Mouse (Mus musculus): ENCODE measurements at regions not wholly inside any gene's neighbourhood (a gene's known extent, or its start where the extent isn't known, plus 50 kb on each side); places are given as distances from the start of the nearest gene placed in this dataset.

DNA sequence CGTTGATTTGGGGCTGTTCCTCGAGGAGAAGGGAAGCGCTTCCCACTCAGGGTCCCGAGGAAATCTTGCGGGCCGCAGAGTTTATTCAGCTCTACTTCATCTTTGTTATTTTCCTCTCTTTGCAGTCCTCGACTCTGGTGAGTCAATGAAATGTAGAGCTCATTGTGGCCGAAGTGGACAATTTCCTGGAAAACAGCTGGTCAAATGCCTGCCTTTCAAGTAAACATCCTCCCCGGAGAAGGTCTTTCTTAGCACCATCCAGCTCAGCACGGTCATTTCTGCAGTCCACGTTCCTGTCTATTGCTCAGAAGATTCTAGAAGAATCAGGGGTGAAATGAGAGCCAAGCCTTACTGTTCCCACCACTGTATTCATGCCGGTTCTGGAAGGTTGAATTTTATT lies 133.0 kb downstream of the Bcas1 start:
- in situ Hi-C loops (cut with MboI; ENCODE audit: unreplicated experiment in 2 of 2), result no loop called here

- in situ Hi-C loops (cut with MboI; ENCODE audit: unreplicated experiment in 2 of 2), result no loop called here
These were observed 135.6 kb downstream of the Bcas1 start for GRCm38 (mm10) chr2:170291841-170292655.

GRCm38 (mm10) chr2:170289378-170289960 lies 138.2 kb downstream of the Bcas1 start:
- in situ Hi-C loops (cut with MboI; ENCODE audit: unreplicated experiment in 2 of 2), result no loop called here

- in situ Hi-C loops (cut with MboI; ENCODE audit: unreplicated experiment in 2 of 2), result no loop called here
These were observed 138.9 kb downstream of the Bcas1 start for GRCm38 (mm10) chr2:170288787-170289186.

DNA sequence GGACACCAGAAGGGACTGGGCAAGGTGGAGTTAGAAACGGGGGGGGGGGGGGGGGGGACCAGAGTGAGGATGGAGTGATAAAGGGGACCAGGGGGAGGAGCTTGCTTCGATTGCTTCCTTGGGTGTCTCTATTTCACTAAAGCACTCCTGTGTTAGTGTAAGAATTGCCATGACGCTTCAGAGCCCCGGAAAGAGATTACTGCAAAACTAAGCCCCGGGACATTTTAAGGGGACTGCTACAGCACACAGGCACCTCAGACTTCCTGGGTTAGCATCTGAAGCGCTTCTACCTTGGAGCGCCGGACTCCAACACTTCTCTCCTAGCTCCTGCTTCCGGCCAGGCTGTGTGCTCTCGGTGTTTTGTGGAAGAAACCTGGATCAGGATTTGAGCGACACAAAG lies 139.4 kb downstream of the Bcas1 start:
- in situ Hi-C loops (cut with MboI; ENCODE audit: unreplicated experiment in 2 of 2), result no loop called here

- in situ Hi-C loops (cut with MboI; ENCODE audit: unreplicated experiment in 2 of 2), result no loop called here
These were observed 139.5 kb upstream of the Zfp217 start for GRCm38 (mm10) chr2:170287301-170287885.

DNA sequence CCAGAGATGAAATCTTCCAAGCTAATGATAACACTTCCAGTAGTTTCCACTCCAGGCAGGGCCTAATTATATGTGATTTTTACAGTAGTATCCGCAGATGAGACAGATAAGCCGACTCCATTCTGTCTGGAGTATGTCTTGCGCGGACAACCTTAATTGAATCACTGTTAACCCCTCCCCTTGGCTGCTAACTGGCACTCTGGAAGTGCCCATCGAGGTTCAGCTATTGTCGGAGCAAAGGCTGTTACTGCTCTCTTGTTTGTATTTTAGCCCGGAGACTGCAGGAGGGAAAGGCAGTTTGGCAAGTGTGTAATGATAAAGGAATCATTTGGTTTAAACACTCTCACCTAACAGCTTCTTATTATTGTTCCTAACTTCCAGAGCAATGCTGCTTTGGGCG lies 138.9 kb upstream of the Zfp217 start:
- in situ Hi-C loops (cut with MboI; ENCODE audit: unreplicated experiment in 2 of 2), result no loop called here

DNA sequence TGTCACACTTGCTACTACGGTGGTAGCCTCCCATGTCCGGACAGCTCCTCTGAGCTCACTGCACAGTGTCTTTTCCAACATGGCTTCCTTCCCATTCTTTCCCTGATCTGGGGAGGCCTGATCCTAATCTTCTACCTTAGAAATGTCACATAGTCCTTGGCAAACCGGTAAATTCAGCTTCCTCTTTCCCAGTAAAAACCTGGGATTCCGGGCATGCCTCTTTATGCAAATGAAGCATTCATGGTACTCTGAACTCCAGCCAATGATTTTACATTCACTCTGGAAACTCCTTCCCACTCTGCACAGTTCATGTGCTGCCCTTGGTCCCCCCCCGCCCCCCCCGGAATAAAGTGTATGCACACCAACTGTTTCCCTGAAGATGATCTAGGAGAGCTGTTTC lies 134.6 kb upstream of the Zfp217 start:
- in situ Hi-C loops (cut with MboI; ENCODE audit: unreplicated experiment in 2 of 2), result no loop called here

DNA sequence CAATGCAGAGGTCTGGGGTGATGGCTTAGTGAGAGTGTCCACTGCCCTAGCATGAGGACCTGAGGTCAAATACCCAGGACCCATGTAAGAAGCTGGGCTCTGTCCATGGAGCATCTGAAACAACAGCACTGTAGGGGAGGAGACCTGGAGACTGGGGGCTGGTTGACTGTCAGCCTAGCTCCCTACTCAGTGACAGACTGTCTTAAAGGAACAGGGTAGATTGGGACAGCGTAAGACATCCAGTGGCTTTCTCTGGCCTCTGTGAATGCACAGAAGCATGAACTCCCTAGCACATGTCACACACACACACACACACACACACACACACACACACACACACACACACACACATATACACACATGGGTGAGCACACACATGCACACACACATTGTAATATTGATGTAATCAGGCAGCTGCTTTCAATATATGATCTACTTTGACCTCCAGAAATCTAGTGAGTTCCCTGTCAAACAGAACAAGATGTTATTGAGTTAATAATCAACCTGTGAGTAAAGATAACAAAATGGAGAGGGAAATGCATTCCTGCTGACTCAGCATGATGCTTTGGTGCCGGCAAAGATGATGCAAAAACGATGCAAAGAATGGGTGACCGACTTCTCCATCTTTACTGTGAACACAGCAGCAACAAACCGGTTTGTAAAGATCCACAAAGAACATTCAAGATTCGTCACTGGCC lies 133.6 kb upstream of the Zfp217 start:
- in situ Hi-C loops (cut with MboI; ENCODE audit: unreplicated experiment in 2 of 2), result no loop called here

DNA sequence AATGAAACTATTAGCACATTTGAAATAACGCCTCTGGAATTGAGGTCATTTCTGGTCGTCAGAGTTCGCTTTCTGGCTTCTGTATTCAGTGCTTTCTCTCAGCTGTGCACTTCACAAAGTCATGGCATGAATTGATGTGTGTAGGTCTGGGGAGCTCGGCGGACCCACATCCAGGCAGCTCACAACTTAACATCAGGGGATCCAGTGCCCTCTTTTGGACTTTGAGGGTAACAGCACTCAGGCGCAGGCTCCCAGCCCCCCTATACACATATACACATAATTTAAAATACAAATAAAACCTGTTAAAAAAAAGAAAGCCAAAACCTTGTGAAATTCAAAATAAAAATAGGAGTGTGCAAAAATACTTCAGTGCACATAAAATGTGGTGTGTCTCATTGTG lies 132.8 kb upstream of the Zfp217 start:
- in situ Hi-C loops (cut with MboI; ENCODE audit: unreplicated experiment in 2 of 2), result no loop called here

DNA sequence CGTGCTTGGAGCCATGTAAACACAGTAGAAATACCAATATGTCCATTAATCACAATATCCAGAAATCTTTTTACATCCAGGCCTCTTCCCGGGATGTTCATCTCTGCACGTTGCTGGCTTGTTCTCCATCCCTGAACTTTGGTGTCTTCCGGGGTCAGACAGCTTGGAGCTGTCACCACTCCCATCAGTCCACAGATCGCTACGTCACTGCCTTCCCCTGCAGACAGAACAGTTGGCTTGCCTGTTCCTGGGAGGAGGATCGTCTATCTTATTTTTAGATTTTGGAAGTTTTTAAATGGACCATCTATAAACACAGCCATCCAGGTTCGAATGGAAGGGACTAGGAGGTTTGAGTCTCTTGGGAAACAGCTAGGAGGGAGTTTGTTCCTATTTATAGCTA lies 130.0 kb upstream of the Zfp217 start:
- in situ Hi-C loops (cut with MboI; ENCODE audit: unreplicated experiment in 2 of 2), result no loop called here

GRCm38 (mm10) chr2:170277182-170277767 lies 129.4 kb upstream of the Zfp217 start:
- in situ Hi-C loops (cut with MboI; ENCODE audit: unreplicated experiment in 2 of 2), result no loop called here

GRCm38 (mm10) chr2:170275687-170276086 lies 127.8 kb upstream of the Zfp217 start:
- in situ Hi-C loops (cut with MboI; ENCODE audit: unreplicated experiment in 2 of 2), result no loop called here

GRCm38 (mm10) chr2:170269926-170270577 lies 122.1 kb upstream of the Zfp217 start:
- in situ Hi-C loops (cut with MboI; ENCODE audit: unreplicated experiment in 2 of 2), result no loop called here

DNA sequence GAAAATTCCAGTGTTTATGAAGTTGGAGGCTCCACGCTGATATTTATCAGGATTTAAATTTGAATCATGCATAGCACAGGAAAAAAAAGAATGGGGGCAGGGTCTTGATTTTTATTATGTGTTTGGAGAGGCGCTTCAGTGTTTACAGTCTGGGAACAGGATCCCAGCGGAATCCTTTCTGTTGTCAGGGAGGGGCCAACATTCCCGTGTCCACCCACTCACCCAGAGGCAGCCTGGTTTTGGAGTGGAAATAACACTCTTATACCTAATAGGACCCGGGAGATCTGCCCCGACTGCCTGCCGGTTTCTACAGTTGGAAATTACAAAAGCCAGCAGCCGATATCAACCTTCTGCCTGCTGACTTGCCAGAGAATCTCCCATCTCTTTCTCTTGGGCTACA lies 120.2 kb upstream of the Zfp217 start:
- in situ Hi-C loops (cut with MboI; ENCODE audit: unreplicated experiment in 2 of 2), result no loop called here

DNA sequence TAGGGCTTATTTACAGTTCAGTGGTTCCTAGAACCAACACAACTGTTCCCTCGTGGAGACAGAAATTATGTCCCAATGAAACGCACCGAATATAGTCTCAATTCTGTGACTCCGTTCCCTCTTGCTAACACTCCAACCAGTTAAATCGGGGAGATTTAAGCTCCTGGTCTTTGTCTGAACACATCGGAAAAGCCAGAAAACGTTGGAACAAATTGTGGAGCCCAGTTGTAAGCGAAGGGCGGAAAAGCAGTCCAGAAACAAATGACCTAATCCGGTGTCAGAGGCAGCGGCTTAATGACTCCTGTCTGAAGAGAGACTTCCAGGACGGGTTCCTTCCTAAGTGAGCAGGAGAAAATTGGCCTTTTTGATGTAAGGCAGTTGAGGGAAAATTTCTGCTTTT lies 119.2 kb upstream of the Zfp217 start:
- in situ Hi-C loops (cut with MboI; ENCODE audit: unreplicated experiment in 2 of 2), result no loop called here

DNA sequence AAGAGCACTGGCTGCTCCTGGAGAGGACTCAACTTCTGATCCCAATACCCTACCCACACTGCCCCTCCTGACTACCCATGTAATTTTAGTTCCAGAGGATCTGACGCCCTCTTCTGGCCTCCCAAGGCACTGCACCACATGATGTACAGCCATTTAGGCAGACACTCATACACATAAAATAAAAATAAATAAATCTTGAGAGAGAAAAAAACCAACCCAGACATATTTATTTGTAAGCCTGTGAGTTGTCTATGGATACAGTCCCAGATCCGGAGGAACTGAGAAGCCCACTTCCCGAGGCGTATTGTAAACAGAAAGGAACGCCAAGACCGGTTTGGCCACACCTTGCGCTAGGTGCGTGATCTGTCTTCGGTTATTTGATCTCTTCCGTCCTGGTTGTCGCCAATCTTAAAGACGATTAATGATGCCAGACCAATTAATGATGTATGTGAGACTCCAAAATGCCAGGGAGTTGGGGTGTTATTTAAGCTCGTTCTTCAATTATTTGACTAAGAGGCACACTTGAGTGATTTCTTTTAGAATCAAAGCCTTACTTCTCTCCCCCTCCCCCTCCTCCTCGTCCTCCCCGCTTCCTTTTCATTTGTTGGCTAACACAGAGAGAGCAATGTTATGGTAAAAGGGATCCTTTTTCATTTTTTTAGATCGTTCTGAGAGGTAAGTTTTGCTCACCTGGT lies 118.7 kb upstream of the Zfp217 start:
- in situ Hi-C loops (cut with MboI; ENCODE audit: unreplicated experiment in 2 of 2), result no loop called here

GRCm38 (mm10) chr2:170263594-170263993 lies 115.7 kb upstream of the Zfp217 start:
- in situ Hi-C loops (cut with MboI; ENCODE audit: unreplicated experiment in 2 of 2), result no loop called here

DNA sequence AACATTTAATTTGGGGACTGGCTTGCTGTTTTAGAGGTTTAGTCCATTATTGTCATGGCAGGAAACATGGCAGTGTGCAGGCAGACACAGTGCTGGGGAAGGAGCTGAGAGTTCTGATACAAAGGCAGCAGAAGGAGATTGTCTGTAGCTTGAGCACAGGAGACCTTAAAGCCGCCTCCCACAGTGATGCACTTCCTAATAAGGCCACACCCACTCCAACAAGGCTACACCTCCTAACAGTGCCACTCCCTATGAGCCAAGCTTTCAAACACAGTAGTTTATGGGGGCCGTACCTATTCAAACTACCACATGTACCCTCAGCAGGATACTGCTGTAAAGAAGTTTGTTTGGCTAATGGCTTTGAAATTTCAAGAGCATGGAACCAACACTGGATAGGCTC lies 113.3 kb upstream of the Zfp217 start:
- in situ Hi-C loops (cut with MboI; ENCODE audit: unreplicated experiment in 2 of 2), result no loop called here

Measured in v-Abl transformed pro-B cells (cell line).